Mouse (Mus musculus) limb, embryonic 11.5 days (tissue): ENCODE measurements around the gene Cnpy2. TPM values are rescaled to one million over a fixed set of nuclear protein-coding genes. Genes with fewer than 3 reads are reported as not detected.

Experiments
- ATAC-seq: fragments of 200-750 bp; cut with Nextera tagmentation; 2 replicates; pipeline ENCODE4 v1.8.0; 2017; ENCODE audit warnings: low read depth; ENCODE audit not compliant: insufficient number of reproducible peaks, low FRiP score, low TSS enrichment
- DNase-seq: peaks from one replicate; pipeline ENCODE4 v3.0.0-alpha.2; 2015; ENCODE audit warnings: low spot score
- H3K27ac ChIP-seq: fragments of 300-500 bp; sonication (generic); replicated peaks from 2 replicates; pipeline ENCODE4 v1.5.1; 2014; ENCODE audit warnings: low read depth, mild to moderate bottlenecking, low read length
- H3K27me3 ChIP-seq: fragments of 300-500 bp; sonication (generic); 2 replicates; pipeline ENCODE4 v1.6.1; 2014; ENCODE audit warnings: mild to moderate bottlenecking, low read length, mixed read lengths; ENCODE audit not compliant: control insufficient read depth, insufficient read depth
- H3K36me3 ChIP-seq: fragments of 300-500 bp; sonication (generic); 2 replicates; pipeline ENCODE4 v1.6.1; 2014; ENCODE audit warnings: mild to moderate bottlenecking, low read length, moderate library complexity, mixed read lengths; ENCODE audit not compliant: control insufficient read depth, insufficient read depth
- H3K4me1 ChIP-seq: fragments of 300-500 bp; sonication (generic); 2 replicates; pipeline ENCODE4 v1.6.1; 2014; ENCODE audit warnings: low read length, mixed read lengths; ENCODE audit not compliant: control insufficient read depth, insufficient read depth
- H3K4me2 ChIP-seq: fragments of 300-500 bp; sonication (generic); 2 replicates; pipeline ENCODE4 v1.6.1; 2014; ENCODE audit warnings: low read depth, mild to moderate bottlenecking, moderate library complexity; ENCODE audit not compliant: severe bottlenecking
- H3K4me3 ChIP-seq: fragments of 300-500 bp; sonication (generic); 2 replicates; pipeline ENCODE4 v1.5.1; 2014; ENCODE audit warnings: low read depth, low read length
- H3K9ac ChIP-seq: fragments of 300-500 bp; sonication (generic); 2 replicates; pipeline ENCODE4 v1.6.1; 2014; ENCODE audit warnings: mild to moderate bottlenecking, low read length
- H3K9me3 ChIP-seq: fragments of 300-500 bp; sonication (generic); 2 replicates; pipeline ENCODE4 v1.6.1; 2016; ENCODE audit warnings: low read length; ENCODE audit not compliant: control insufficient read depth
- WGBS: fragments of 180-500 bp; shearing (Covaris S2); extraction: QIAGEN DNeasy Blood & Tissue Kit; methylation state at CpG from one replicate; pipeline ENCODE4 v1.1.7; 2014; 5-methylcytosine and 5-hydroxymethylcytosine counted together
- polyA plus RNA-seq: library from polyadenylated mRNA; unstranded; fragments of >200 nt; fragmentation: Nextera tagmentation; extraction: Ambion mirVana; gene quantifications from 2 replicates; pipeline ENCODE4 v1.2.1, GENCODE M21; 2014

Cnpy2 gene
- polyA plus RNA-seq, 1 experiment from 2014 or later = 351 TPM

- WGBS = 92% methylated on average over 2 of the region's 2 CpGs
- Histone ChIP-seq H3K9me3 (no peaks in the 10 kb centered on the region), H3K4me3 (peak overlapping the region; percentile 77), H3K27me3 (no peaks in the 10 kb centered on the region), H3K9ac (no peak overlapping the region), H3K36me3 (no peaks in the 10 kb centered on the region), H3K4me1 (peaks cover 9% of the 10 kb centered on the region), H3K4me2 (peak overlapping the region; percentile 83), H3K27ac (no peak overlapping the region)
- DNase-seq (no peak), ATAC-seq (no peak)
Observed at GRCm38 (mm10) chr10:128338948-128339347, 16.7 kb downstream of the Cnpy2 start.

DNA sequence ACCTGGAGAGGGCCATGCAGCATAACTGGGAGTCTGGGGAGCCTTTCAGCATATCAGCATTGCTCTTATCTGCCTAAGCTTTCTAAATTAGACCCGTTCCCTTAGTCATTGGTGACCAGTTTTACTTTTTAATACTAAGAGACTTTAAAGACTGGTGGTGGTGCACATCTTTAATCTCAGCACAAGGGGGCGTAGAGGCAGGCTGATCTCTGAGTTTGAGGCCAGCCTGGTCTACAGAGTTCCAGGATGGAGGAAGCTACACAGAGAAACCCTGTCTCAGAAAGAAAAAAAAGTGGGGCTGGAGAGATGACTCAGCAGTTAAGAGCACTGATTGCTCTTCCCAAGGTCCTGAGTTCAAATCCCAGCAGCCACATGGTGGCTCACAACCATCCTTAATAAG lies 18.0 kb downstream of the Cnpy2 start:
- H3K4me1 ChIP-seq = peaks cover 9% of the 10 kb centered on the region
- H3K9ac ChIP-seq = no peak overlapping the region
- no peak overlapping the region for H3K27ac ChIP-seq
- no peak overlapping the region for H3K4me3 ChIP-seq
- 85% methylated on average over 2 of the region's 2 CpGs for WGBS
- no peaks in the 10 kb centered on the region for H3K36me3 ChIP-seq
- H3K27me3 ChIP-seq = no peaks in the 10 kb centered on the region
- DNase-seq (no peak), ATAC-seq (no peak)
- H3K4me2 ChIP-seq = no peak overlapping the region
- H3K9me3 ChIP-seq = no peaks in the 10 kb centered on the region

GRCm38 (mm10) chr10:128343436-128343835 lies 21.2 kb downstream of the Cnpy2 start:
- Histone ChIP-seq H3K4me2 (no peak overlapping the region), H3K36me3 (no peaks in the 10 kb centered on the region), H3K9me3 (no peaks in the 10 kb centered on the region), H3K9ac (no peak overlapping the region), H3K4me1 (peaks cover 7% of the 10 kb centered on the region), H3K4me3 (no peak overlapping the region), H3K27me3 (no peaks in the 10 kb centered on the region), H3K27ac (no peak overlapping the region; the same call in 1 of the 2 replicates)
- ATAC-seq = no peak
- WGBS = 87% methylated on average over 1 of the region's 1 CpGs
- no peak for DNase-seq

DNA sequence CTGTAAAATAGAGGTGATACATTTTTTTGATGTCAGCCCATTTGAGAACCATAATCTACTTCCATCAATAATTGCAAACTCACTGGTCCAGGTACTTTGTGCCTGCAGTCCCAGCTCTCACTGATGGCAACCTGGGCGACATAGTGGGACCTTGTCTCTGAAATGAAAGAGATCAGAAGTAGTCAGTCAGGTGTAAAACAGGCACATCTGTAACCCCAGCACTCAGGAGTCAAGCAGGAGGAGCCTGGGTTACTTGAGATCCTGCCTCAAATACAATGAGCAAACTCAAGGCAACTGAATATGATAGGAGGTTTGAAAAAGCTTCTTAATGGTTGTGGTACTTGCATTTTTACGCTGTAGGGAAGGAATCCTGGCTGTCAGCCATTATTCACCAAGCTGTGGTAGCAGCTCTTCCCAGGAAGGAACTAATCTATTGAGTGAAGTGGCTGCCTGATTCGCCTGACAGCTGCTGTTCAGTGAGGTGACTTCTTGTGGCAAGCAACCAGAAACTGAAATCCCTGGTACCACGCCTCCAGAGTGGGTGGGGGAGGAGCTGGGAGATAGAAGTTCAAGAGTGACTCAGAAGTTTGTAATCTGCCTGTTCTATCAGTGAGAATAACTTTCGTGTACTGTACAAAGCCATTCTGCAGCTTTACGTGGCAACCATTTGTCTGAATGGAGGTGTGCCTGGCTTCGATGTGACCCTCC lies 22.5 kb downstream of the Cnpy2 start:
- DNase-seq (no peak), ATAC-seq (no peak)
- Histone ChIP-seq H3K4me2 (no peak overlapping the region), H3K9ac (no peak overlapping the region), H3K36me3 (no peaks in the 10 kb centered on the region), H3K4me3 (no peak overlapping the region), H3K27ac (no peak overlapping the region), H3K27me3 (no peaks in the 10 kb centered on the region), H3K4me1 (no peaks in the 10 kb centered on the region; the same call in 1 of the 2 replicates), H3K9me3 (no peaks in the 10 kb centered on the region)
- WGBS = 77% methylated on average over 7 of the region's 7 CpGs

- Histone ChIP-seq H3K4me1 (no peaks in the 10 kb centered on the region; the same call in 1 of the 2 replicates), H3K36me3 (peaks cover 11% of the 10 kb centered on the region), H3K9me3 (no peaks in the 10 kb centered on the region), H3K27me3 (no peaks in the 10 kb centered on the region), H3K4me2 (no peak overlapping the region), H3K27ac (no peak overlapping the region), H3K4me3 (no peak overlapping the region), H3K9ac (no peak overlapping the region)
- no peak for DNase-seq
- WGBS = 88% methylated on average over 8 of the region's 8 CpGs
- ATAC-seq = no peak
Observed at GRCm38 (mm10) chr10:128347541-128347940, 25.3 kb downstream of the Cnpy2 start.

GRCm38 (mm10) chr10:128358796-128359195 lies 36.5 kb downstream of the Cnpy2 start:
- WGBS = 61% methylated on average over 2 of the region's 2 CpGs
- Histone ChIP-seq H3K36me3 (peaks cover 33% of the 10 kb centered on the region), H3K4me3 (no peak overlapping the region), H3K9me3 (no peaks in the 10 kb centered on the region), H3K27ac (no peak overlapping the region), H3K9ac (no peak overlapping the region), H3K27me3 (no peaks in the 10 kb centered on the region), H3K4me1 (no peaks in the 10 kb centered on the region), H3K4me2 (no peak overlapping the region)
- DNase-seq (peak; percentile 52), ATAC-seq (no peak)

DNA sequence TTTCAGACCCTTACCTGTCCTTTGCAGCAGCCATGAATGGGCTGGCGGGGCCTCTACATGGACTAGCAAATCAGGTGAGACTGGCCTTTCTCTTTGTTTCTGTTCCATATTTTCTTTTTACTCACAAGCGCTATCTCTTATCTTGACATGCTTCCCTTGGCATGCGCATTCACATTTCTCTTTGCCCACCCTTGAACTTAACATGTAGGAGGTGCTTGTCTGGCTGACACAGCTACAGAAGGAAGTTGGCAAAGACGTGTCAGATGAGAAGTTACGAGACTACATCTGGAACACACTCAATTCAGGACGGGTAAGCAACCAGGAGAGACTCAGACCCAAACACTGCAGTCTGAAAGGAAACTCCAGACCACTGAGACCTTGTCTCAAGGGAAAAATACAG lies 37.0 kb downstream of the Cnpy2 start:
- Histone ChIP-seq H3K4me2 (no peak overlapping the region), H3K4me1 (no peaks in the 10 kb centered on the region), H3K27me3 (no peaks in the 10 kb centered on the region), H3K36me3 (peaks cover 32% of the 10 kb centered on the region), H3K4me3 (no peak overlapping the region), H3K9ac (no peak overlapping the region), H3K27ac (no peak overlapping the region), H3K9me3 (no peaks in the 10 kb centered on the region)
- ATAC-seq (no peak), DNase-seq (no peak)
- 92% methylated on average over 6 of the region's 6 CpGs for WGBS

GRCm38 (mm10) chr10:128361836-128362235 lies 39.6 kb downstream of the Cnpy2 start:
- Histone ChIP-seq H3K27ac (no peak overlapping the region), H3K9ac (no peak overlapping the region), H3K4me2 (no peak overlapping the region), H3K4me1 (no peaks in the 10 kb centered on the region), H3K9me3 (no peaks in the 10 kb centered on the region), H3K27me3 (no peaks in the 10 kb centered on the region), H3K36me3 (peaks cover 28% of the 10 kb centered on the region), H3K4me3 (no peak overlapping the region)
- ATAC-seq (no peak), DNase-seq (no peak)
- 92% methylated on average over 6 of the region's 6 CpGs for WGBS

DNA sequence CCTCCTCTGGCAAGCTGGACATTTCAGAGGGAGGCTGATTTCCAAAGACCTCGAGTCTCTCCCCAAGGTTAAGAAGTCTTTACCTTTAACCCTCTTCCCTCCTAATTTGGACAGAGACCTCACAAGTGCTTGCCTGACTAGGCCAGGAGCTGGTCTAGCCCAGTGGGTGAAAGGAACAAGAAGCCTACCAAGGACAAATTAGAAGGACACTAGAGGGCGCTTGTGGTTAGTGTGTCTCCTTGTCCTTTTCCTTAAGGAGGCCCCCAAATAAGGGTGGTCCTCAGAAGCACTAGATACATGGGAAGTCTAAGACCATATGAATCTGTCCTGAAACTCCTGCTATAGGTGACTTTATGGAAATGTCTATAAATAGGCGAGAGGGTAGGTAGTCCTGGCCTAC lies 40.3 kb downstream of the Cnpy2 start:
- Histone ChIP-seq H3K4me2 (no peak overlapping the region), H3K4me1 (no peaks in the 10 kb centered on the region), H3K4me3 (no peak overlapping the region), H3K27me3 (no peaks in the 10 kb centered on the region), H3K9me3 (no peaks in the 10 kb centered on the region), H3K36me3 (peaks cover 28% of the 10 kb centered on the region), H3K9ac (no peak overlapping the region), H3K27ac (no peak overlapping the region)
- ATAC-seq = no peak
- DNase-seq = peak; percentile 38
- 55% methylated on average over 3 of the region's 3 CpGs for WGBS
